Mouse (Mus musculus): Measurements from ENCODE around the gene Gnai3. TPM values are rescaled to one million over a fixed set of nuclear protein-coding genes. Genes with fewer than 3 reads are reported as not detected.

Gene Gnai3
- polyA plus RNA-seq, 1 experiment from 2014 or later = 192 TPM

GRCm38 (mm10) chr3:108082251-108082875 lies 63.6 kb downstream of the Gnai3 start:
- DNase-seq (ENCODE audit: low spot score) (no peak), ATAC-seq (ENCODE audit: insufficient number of reproducible peaks, low FRiP score, low TSS enrichment, low read depth) (no peak)

GRCm38 (mm10) chr3:108081681-108082080 lies 64.3 kb downstream of the Gnai3 start:
- no peak for DNase-seq (ENCODE audit: low spot score)
- H3K4me1 ChIP-seq (ENCODE audit: control insufficient read depth, insufficient read depth, low read length) = peaks cover 25% of the 10 kb centered on the region; the same call in 1 of the 2 replicates
- no peak overlapping the region for H3K27ac ChIP-seq (replicated peaks; ENCODE audit: low read depth, low read length)
- 72% methylated on average over 4 of the region's 4 CpGs for WGBS
- H3K9me3 ChIP-seq (ENCODE audit: control insufficient read depth, low read length) = no peaks in the 10 kb centered on the region
- no peak for ATAC-seq (ENCODE audit: insufficient number of reproducible peaks, low FRiP score, low TSS enrichment, low read depth)
- no peaks in the 10 kb centered on the region for H3K27me3 ChIP-seq (ENCODE audit: control insufficient read depth, insufficient read depth, low read length)
- H3K36me3 ChIP-seq (ENCODE audit: control insufficient read depth, insufficient read depth, low read length) = peaks cover 9% of the 10 kb centered on the region
- no peak overlapping the region for H3K9ac ChIP-seq (ENCODE audit: low read length)
- H3K4me2 ChIP-seq (ENCODE audit: low read depth, severe bottlenecking) = peak overlapping the region; percentile 22; the same call in 1 of the 2 replicates
- no peak overlapping the region for H3K4me3 ChIP-seq (ENCODE audit: low read depth, low read length)

More at GRCm38 (mm10) chr3:108082251-108082875, 63.6 kb downstream of the Gnai3 start:
- H3K4me3 ChIP-seq (ENCODE audit: low read depth, low read length) = no peak overlapping the region
- H3K27ac ChIP-seq (replicated peaks; ENCODE audit: low read depth, low read length) = 0 out of 2 replicates have a peak overlapping the region, but pooled peaks have one; percentile 30
- H3K4me1 ChIP-seq (ENCODE audit: control insufficient read depth, insufficient read depth, low read length) = peaks cover 25% of the 10 kb centered on the region; the same call in 1 of the 2 replicates
- H3K9me3 ChIP-seq (ENCODE audit: control insufficient read depth, low read length) = no peaks in the 10 kb centered on the region
- no peaks in the 10 kb centered on the region for H3K27me3 ChIP-seq (ENCODE audit: control insufficient read depth, insufficient read depth, low read length)
- 88% methylated on average over 1 of the region's 1 CpGs for WGBS
- H3K9ac ChIP-seq (ENCODE audit: low read length) = 0 out of 2 replicates have a peak overlapping the region, but pooled peaks have one; percentile 27
- peaks cover 7% of the 10 kb centered on the region for H3K36me3 ChIP-seq (ENCODE audit: control insufficient read depth, insufficient read depth, low read length)
- H3K4me2 ChIP-seq (ENCODE audit: low read depth, severe bottlenecking) = peak overlapping the region; percentile 22; the same call in 1 of the 2 replicates

- no peak overlapping the region for H3K4me3 ChIP-seq (ENCODE audit: low read depth, low read length)
- no peaks in the 10 kb centered on the region for H3K4me1 ChIP-seq (ENCODE audit: control insufficient read depth, insufficient read depth, low read length)
- H3K27ac ChIP-seq (replicated peaks; ENCODE audit: low read depth, low read length) = no peak overlapping the region
- 93% methylated on average over 9 of the region's 9 CpGs for WGBS
- H3K27me3 ChIP-seq (ENCODE audit: control insufficient read depth, insufficient read depth, low read length) = no peaks in the 10 kb centered on the region
- ATAC-seq (ENCODE audit: insufficient number of reproducible peaks, low FRiP score, low TSS enrichment, low read depth) (no peak), DNase-seq (ENCODE audit: low spot score) (no peak)
- no peak overlapping the region for H3K9ac ChIP-seq (ENCODE audit: low read length)
- no peaks in the 10 kb centered on the region for H3K9me3 ChIP-seq (ENCODE audit: control insufficient read depth, low read length)
- H3K4me2 ChIP-seq (ENCODE audit: low read depth, severe bottlenecking) = no peak overlapping the region
- H3K36me3 ChIP-seq (ENCODE audit: control insufficient read depth, insufficient read depth, low read length) = peaks cover 23% of the 10 kb centered on the region
These were observed 69.1 kb downstream of the Gnai3 start for GRCm38 (mm10) chr3:108076836-108077235.

- Histone ChIP-seq H3K4me2 (ENCODE audit: low read depth, severe bottlenecking) (no peak overlapping the region), H3K36me3 (ENCODE audit: control insufficient read depth, insufficient read depth, low read length) (peaks cover 19% of the 10 kb centered on the region; the same call in 1 of the 2 replicates), H3K27me3 (ENCODE audit: control insufficient read depth, insufficient read depth, low read length) (no peaks in the 10 kb centered on the region), H3K4me3 (ENCODE audit: low read depth, low read length) (no peak overlapping the region), H3K9me3 (ENCODE audit: control insufficient read depth, low read length) (no peaks in the 10 kb centered on the region), H3K4me1 (ENCODE audit: control insufficient read depth, insufficient read depth, low read length) (no peaks in the 10 kb centered on the region), H3K27ac (replicated peaks; ENCODE audit: low read depth, low read length) (no peak overlapping the region), H3K9ac (ENCODE audit: low read length) (no peak overlapping the region)
- DNase-seq (ENCODE audit: low spot score) (no peak), ATAC-seq (ENCODE audit: insufficient number of reproducible peaks, low FRiP score, low TSS enrichment, low read depth) (no peak)
- WGBS = 84% methylated on average over 10 of the region's 10 CpGs
These were observed 72.9 kb downstream of the Gnai3 start for GRCm38 (mm10) chr3:108072983-108073569.

GRCm38 (mm10) chr3:108070295-108071293 lies 75.4 kb downstream of the Gnai3 start:
- peaks cover 5% of the 10 kb centered on the region; the same call in 1 of the 2 replicates for H3K36me3 ChIP-seq (ENCODE audit: control insufficient read depth, insufficient read depth, low read length)
- H3K4me2 ChIP-seq (ENCODE audit: low read depth, severe bottlenecking) = no peak overlapping the region
- no peak for ATAC-seq (ENCODE audit: insufficient number of reproducible peaks, low FRiP score, low TSS enrichment, low read depth)
- no peaks in the 10 kb centered on the region for H3K27me3 ChIP-seq (ENCODE audit: control insufficient read depth, insufficient read depth, low read length)
- H3K9me3 ChIP-seq (ENCODE audit: control insufficient read depth, low read length) = no peaks in the 10 kb centered on the region
- H3K9ac ChIP-seq (ENCODE audit: low read length) = no peak overlapping the region
- no peak overlapping the region for H3K27ac ChIP-seq (replicated peaks; ENCODE audit: low read depth, low read length)
- H3K4me3 ChIP-seq (ENCODE audit: low read depth, low read length) = no peak overlapping the region
- no peaks in the 10 kb centered on the region for H3K4me1 ChIP-seq (ENCODE audit: control insufficient read depth, insufficient read depth, low read length)
- peak; percentile 74 for DNase-seq (ENCODE audit: low spot score)
- 63% methylated on average over 10 of the region's 10 CpGs for WGBS

GRCm38 (mm10) chr3:108069231-108069870 lies 76.6 kb downstream of the Gnai3 start:
- Histone ChIP-seq H3K36me3 (ENCODE audit: control insufficient read depth, insufficient read depth, low read length) (0 out of 2 replicates have a peak, but pooled peaks cover 2% of the 10 kb centered on the region), H3K9ac (ENCODE audit: low read length) (no peak overlapping the region), H3K4me2 (ENCODE audit: low read depth, severe bottlenecking) (no peak overlapping the region), H3K4me3 (ENCODE audit: low read depth, low read length) (no peak overlapping the region), H3K27me3 (ENCODE audit: control insufficient read depth, insufficient read depth, low read length) (no peaks in the 10 kb centered on the region), H3K4me1 (ENCODE audit: control insufficient read depth, insufficient read depth, low read length) (no peaks in the 10 kb centered on the region), H3K9me3 (ENCODE audit: control insufficient read depth, low read length) (no peaks in the 10 kb centered on the region), H3K27ac (replicated peaks; ENCODE audit: low read depth, low read length) (no peak overlapping the region)
- DNase-seq (ENCODE audit: low spot score) = no peak
- 66% methylated on average over 13 of the region's 13 CpGs for WGBS
- ATAC-seq (ENCODE audit: insufficient number of reproducible peaks, low FRiP score, low TSS enrichment, low read depth) = no peak

- Histone ChIP-seq H3K9me3 (ENCODE audit: control insufficient read depth, low read length) (no peaks in the 10 kb centered on the region), H3K4me1 (ENCODE audit: control insufficient read depth, insufficient read depth, low read length) (no peaks in the 10 kb centered on the region), H3K27ac (replicated peaks; ENCODE audit: low read depth, low read length) (no peak overlapping the region), H3K27me3 (ENCODE audit: control insufficient read depth, insufficient read depth, low read length) (no peaks in the 10 kb centered on the region), H3K4me3 (ENCODE audit: low read depth, low read length) (no peak overlapping the region), H3K9ac (ENCODE audit: low read length) (no peak overlapping the region), H3K4me2 (ENCODE audit: low read depth, severe bottlenecking) (no peak overlapping the region), H3K36me3 (ENCODE audit: control insufficient read depth, insufficient read depth, low read length) (0 out of 2 replicates have a peak, but pooled peaks cover 2% of the 10 kb centered on the region)
- DNase-seq (ENCODE audit: low spot score) (no peak), ATAC-seq (ENCODE audit: insufficient number of reproducible peaks, low FRiP score, low TSS enrichment, low read depth) (no peak)
- WGBS = 7% methylated on average over 1 of the region's 1 CpGs
These were observed 77.1 kb downstream of the Gnai3 start for GRCm38 (mm10) chr3:108068826-108069225.

Data from limb, embryonic 11.5 days (tissue).